Mouse (Mus musculus) embryo, embryonic 10 days (tissue): ENCODE data around the gene Prdm9.

Experiments
- DNase-seq: peaks from one replicate; pipeline ENCODE4 v3.0.0-alpha.2; 2015; ENCODE audit warnings: low spot score

Prdm9 gene

DNA sequence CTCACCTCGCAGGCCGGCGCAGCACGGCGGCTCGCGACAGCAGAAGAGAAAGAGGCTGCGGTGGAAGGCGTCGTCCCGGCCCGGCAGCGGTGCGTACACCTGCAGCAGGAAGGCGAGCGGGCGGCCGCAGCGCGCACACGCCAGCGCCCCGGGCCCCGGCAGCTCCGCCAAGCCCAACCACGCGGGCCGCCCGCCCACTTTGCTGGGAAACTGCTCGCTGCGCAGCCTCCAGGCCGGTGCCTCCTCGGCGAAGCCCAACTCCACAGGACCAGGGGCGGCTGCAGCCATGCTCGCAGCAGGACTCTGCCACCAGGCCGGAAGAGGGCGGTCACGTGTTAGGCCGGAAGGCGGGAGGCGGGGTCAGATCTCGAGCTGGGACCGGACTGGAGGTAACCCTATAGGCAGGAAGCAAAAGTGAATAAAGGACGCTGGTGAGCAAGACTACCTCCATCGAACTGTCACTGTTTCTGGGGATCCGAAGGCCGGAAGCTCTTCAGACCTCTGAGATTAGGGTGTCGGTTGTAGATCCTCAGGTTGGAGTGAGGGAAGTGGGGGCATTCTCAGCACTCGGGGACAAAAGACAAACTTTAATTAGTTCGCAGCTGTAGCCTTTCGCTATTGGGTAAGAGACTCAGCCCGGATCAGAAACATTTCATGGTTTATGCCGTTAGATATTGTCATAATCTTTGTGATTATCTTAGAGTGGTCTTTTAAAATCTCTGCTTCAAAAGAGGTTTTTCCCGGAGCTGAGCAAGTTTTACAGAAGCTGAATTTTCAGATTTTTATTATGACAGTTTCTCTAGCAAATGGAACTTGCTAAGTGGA, 37.0 kb downstream of the Prdm9 start, which contains the start of gene Pdcd2:
Gene Pdcd2, minus strand, starts transcription at position 316 of the 825 bp plus-strand sequence.
- DNase-seq = peak; percentile 99

DNA sequence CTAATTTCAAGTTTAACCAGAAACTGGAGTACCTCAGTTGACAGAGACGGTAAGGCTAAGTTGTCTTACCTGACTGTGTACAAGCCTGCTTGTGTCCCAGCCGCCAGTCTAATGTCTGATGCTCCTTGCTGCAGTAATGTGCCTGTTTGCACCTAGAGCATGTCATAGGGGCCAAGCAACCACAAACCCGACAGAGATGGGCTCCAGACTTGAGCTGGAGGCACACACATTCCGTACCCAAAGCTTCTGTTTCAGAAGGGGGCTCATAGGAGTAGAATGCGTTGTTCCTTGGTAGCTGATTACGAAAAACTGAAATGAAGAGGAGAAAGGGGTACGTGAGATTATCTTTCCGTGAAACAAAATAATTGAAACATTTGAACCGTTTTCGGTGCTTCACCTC, 37.9 kb downstream of the Prdm9 start:
- DNase-seq = peak; percentile 21

DNA sequence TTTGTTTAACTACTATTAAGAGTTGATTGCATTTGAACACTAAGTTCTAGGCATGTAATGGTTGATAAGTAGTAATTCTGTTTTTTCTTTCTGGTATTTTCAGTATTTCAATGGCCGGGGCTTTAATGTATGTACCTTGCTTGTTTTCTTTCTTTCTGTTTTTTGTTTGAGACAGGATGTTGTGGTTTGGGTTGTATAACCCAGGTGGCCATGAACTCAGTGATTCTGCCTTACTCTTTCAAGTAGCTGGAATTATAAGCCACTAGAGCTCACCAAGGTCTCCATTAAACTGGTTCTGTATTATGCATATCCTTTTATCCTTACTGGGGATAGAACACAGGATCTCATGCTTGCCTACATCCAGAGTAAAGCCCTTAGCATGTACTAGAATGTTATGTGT, 45.4 kb downstream of the Prdm9 start:
- no peak for DNase-seq

DNA sequence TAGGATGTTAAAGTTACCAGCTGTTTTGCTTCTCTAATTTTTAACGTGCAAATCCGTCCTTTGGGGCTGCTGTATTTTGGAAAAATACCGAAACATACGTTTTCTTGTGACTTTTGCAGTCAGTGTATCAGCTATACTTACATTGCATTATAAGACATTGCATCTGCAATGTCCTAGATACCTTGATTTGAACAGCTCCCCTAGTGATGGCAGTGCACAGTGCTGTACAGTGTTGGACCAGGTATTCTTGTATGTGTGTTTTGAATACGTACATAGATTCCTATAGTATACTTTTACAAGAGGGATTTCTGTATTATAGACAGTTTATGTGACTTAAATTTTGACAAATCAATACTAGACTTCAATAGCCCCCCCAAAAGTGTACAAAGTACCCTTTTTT, 46.0 kb downstream of the Prdm9 start:
- no peak for DNase-seq

DNA sequence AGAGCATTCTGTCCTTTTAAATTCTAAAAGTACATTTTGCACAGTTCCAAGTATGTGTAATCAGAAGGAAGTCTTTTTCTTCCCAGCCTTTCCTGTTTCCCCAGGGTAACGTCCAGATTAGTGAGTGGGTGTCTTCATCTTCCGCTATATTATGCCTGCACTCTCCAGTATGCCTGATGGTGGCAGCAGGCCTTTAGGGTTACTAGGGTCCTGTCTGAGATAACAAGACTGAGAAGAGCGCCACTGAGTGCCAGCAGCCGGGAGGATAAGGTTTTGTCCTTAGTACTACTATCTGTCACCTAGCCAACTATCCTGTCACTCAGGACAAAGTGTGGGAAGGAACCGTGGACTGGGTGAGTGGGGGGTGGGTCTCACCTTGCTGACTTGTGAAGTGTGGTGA, 46.4 kb downstream of the Prdm9 start:
- DNase-seq = no peak

DNA sequence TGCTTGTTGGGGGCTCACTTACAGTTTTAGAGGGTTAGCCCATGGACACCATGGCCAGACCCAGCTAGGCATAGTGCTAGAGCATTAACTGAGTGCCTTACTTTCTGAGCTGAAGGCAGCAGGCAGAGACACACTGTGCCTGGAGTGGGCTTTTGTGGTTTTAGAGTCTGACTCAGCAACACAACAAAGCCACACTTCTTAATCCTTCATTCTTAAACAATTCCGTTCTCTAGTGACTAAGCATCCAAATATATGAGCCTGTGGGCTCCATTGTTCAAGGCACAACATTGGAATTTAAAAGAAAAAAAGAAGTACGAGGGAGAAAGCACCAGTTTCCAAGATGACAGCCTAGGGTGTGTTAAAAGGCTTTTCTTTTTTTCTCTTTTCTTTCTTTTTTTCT, 53.5 kb downstream of the Prdm9 start:
- no peak for DNase-seq

DNA sequence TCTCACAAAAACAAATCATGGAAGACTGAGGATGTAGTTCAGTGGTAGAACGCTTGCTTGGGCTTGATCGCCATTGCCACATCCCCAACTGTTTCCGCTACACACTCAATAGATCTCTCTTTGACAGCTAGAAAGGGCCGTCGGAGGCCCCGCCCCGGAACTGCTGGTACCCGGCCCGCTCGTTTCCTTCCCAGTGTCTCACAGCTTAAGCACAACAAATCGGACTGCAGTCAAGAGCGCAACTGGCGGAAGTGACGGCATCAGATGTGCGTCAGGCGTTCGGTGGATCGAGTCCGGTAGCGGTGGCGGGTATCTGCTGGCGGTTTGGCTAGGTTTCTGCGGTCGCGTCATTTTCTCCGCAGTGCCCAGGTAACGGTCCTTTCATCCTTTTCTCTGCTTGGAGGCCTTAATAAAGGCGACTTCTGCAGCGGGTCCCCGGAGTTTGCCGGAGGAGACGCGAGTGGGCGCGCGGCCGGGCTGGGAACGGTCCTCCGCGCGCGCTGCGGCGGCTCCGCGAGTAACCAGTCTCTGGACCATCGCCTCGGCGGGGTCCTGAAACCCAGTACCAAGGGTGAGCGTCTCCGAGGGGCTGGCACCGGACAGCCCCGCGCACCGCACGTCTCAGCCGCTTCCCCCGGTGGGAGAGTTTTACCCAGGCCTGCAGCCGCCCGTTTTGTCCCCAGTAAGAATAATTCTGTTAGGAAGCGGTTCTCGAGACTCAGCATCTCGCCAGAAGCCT, 64.3 kb downstream of the Prdm9 start, which contains the start of the genes Psmb1 and Tbp:
Gene Psmb1, minus strand, starts transcription at position 96 of the 739 bp plus-strand sequence.
Gene Tbp, plus strand, starts transcription at position 233 of the 739 bp plus-strand sequence.
- DNase-seq = peak; percentile 100

DNA sequence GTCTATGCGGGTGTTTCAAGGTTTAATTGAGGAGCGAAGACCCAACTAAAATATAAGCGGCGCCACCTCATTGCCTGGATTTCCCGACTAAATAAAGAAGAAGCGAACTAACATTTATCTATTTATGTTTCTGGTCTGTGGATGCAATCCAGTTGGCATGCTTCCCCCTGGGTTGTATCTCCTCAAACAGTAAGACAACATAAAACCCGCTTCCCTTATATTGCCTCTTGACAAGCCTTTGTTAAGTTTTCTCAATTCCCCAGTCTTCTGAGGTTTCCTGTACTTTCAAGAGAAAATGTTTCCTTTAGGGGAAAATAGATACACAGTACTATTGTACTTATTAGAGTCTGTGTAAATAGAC, 65.4 kb downstream of the Prdm9 start:
- no peak for DNase-seq

DNA sequence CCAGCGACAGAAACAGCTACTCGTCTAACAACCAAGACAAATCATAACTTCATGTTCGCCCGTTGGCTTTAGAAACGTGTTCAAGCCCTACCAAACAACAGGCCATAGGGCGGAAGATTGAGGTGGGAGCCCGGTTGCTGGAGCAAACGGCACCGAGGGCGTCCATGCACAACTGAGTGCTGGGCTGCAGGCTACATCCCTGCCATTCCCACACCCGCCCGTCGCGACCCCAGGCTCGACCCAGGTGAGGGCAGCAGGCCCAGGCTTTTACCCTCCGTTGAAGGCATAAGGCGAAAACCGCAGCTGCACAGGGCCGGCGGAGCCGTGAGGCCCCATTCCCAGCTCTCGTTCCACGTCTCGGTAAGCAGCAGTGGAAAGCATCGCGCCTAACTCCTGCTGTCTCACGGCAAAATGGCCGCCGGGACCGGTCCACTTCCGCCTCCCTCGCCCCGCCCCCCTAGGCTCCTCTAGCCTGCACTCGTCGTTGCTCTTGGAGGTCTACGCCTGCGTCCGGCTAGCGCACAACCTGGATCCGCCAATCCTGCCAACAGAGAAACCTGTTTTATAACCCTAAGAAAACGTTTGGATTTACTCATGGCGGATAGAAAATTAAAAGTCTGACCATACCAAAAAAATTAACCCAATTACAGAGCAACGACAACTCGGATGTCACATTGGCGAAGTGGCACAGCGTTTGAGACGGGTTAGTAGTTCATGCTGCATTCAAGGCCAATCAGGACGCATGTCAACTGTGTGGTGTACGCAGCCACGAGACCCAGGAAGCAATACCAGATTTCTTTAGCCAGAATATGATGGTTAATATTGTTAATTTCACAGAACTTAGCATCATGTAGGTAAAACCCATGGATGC, 66.0 kb downstream of the Prdm9 start:
- peak; percentile 95 for DNase-seq
